Mouse (Mus musculus): Measurements from ENCODE around the gene Lrrc1.

DNA sequence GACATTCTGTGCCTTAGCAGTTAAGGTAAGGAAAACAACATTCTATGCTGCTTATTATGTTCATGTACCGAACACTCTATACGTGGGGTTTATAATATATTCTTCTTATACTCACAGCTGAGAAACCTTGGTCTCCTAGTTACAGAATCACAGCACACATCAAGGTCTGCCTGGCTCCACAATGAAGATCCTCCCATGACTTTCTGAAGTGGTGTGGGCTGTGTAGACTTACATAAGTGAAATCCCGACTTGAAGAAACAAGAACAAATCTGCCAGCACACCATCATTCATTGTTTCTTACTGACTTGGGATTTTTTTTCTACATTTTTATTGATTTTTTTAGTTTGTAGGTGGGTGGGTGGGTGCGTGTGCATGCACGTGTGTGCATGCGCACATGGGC, 40.1 kb upstream of the Lrrc1 start:
- TF ChIP-seq CTCF (IDR thresholded peaks at IDR 0.05; ENCODE audit: low read depth) (no peak), EP300 (optimal IDR thresholded peaks at IDR 0.05) (no peak)

Measured in stomach, postnatal 0 days (tissue).